Mouse (Mus musculus) lung, postnatal 10 days (tissue): ENCODE results near the gene Sipa1l3.
A peak's percentile ranks its signal among the peaks of the same experiment; 100 is the strongest.

Source experiments
- DNase-seq: peaks from one replicate; pipeline ENCODE4 v3.0.0; 2021

Sipa1l3 gene

DNA sequence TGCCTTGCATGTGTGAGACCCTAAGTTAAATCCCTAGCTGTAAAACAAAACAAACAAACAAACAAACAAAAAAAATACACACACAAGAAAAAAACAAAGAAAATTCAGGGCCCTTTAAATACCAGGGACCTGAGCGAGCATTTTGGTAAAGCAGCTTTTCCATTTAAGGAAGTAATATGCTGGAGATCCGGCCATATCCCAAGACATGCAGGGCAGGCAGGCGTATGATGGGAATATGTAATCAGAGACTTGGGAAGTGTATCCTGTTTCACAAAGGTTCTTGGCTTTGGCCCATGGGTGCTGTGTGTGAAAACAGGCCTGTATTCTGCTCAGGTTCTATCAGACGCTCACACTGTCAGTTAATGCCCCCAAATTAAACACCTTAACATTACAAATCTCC is 240.9 kb downstream of the Sipa1l3 start:
- DNase-seq = no peak

DNA sequence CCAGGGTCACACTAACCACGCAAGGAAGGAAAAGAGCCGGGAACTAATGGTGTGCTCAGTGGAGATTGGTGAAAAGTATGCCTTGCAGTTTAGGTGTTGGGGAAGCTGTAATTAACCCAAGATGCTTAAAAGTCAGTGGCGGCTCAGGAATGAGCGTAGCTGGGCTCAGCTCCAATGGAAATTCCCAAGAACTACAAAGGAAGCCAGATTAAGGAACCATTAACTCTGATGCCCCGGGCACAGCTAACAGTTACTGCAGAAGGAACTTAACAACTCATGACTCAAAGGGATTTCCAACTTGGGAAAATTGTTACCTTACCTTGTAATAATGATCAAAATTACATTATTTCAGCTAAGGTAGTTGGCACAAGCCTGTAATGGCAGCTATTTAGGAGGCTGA is 241.7 kb downstream of the Sipa1l3 start:
- no peak for DNase-seq

DNA sequence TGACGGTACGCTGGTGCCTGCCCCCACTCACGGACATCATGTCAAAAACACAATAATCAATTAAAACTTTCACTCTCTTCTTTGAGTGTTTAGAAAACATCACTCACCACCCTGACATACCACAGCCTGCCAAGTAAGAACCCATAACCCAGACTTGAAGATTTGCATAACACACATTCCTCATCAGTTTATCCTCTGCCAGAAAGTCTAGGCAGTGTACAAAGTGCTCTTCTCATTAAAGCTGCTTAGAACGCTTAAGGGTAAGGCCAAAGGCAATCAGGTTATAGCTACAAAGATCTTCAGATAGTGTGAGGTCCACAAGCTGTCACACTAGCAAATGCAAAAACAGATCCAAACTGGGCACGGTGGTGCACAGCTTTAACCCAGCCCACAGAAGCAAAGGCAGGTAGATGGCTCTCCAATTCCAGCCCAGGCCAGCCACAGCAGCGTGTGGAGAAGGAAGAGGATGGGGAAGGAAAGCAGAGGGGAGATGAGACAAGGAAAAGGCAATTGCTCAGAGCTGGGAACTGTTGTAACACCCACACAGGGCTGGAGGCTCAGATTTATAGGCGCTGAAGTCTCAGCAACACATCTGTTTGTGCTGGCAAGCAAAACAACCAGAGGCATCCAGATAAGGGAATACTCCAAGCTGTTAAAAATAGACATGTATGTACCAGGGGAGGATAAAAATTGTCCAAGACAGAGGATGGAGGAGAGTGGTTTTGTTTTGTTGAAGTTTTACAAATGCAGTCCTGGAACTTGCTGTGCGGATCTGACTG is 246.6 kb downstream of the Sipa1l3 start:
- DNase-seq = peak; percentile 47

GRCm38 (mm10) chr7:29270445-29270844 is 248.0 kb downstream of the Sipa1l3 start:
- DNase-seq = no peak
